Mouse (Mus musculus): ENCODE data around the gene Fxr2.

GRCm38 (mm10) chr11:69686377-69686776 is 53.6 kb downstream of the Fxr2 start:
- no peak for TF ChIP-seq POLR2A (IDR thresholded peaks at IDR 0.05; ENCODE audit: extremely low read depth, insufficient read depth, low read length)
- no peak for TF ChIP-seq CTCF (IDR thresholded peaks at IDR 0.05; ENCODE audit: extremely low read depth, insufficient read depth, low read length)

Data from cortical plate, adult 2 months (tissue).